Mouse (Mus musculus) midbrain, embryonic 11.5 days (tissue): ENCODE measurements around the gene Swsap1. TPM values are rescaled to one million over a fixed set of nuclear protein-coding genes. Genes with fewer than 3 reads are reported as not detected.
A peak's percentile ranks its signal among the peaks of the same experiment; 100 is the strongest.

ENCODE experiments used
- ATAC-seq: fragments of 200-750 bp; cut with Nextera tagmentation; 2 replicates; pipeline ENCODE4 v1.8.0; 2017; ENCODE audit warnings: moderate TSS enrichment, moderate library complexity; ENCODE audit not compliant: low FRiP score
- DNase-seq: peaks from one replicate; pipeline ENCODE4 v3.0.0; 2015; ENCODE audit warnings: low spot score; ENCODE audit errors: missing footprints
- H3K27ac ChIP-seq: fragments of 300-500 bp; sonication (generic); 2 replicates; pipeline ENCODE4 v1.5.1; 2014; ENCODE audit warnings: low read depth, low read length
- H3K27me3 ChIP-seq: fragments of 300-500 bp; sonication (generic); 2 replicates; pipeline ENCODE4 v1.6.1; 2014; ENCODE audit warnings: mild to moderate bottlenecking, low read length, moderate library complexity, mixed read lengths; ENCODE audit not compliant: control insufficient read depth, insufficient read depth
- H3K36me3 ChIP-seq: fragments of 300-500 bp; sonication (generic); 2 replicates; pipeline ENCODE4 v1.6.1; 2014; ENCODE audit warnings: mild to moderate bottlenecking, low read length, moderate library complexity, mixed read lengths; ENCODE audit not compliant: control insufficient read depth, insufficient read depth
- H3K4me1 ChIP-seq: fragments of 300-500 bp; sonication (generic); 2 replicates; pipeline ENCODE4 v1.6.1; 2014; ENCODE audit warnings: low read length; ENCODE audit not compliant: control insufficient read depth, insufficient read depth
- H3K4me2 ChIP-seq: fragments of 300-500 bp; sonication (generic); 2 replicates; pipeline ENCODE4 v1.6.1; 2014; ENCODE audit warnings: mild to moderate bottlenecking, moderate library complexity
- H3K4me3 ChIP-seq: fragments of 300-500 bp; sonication (generic); 2 replicates; pipeline ENCODE4 v1.5.1; 2014; ENCODE audit warnings: low read depth, low read length
- H3K9ac ChIP-seq: fragments of 300-500 bp; sonication (generic); 2 replicates; pipeline ENCODE4 v1.6.1; 2014; ENCODE audit warnings: low read length
- H3K9me3 ChIP-seq: fragments of 300-500 bp; sonication (generic); 2 replicates; pipeline ENCODE4 v1.6.1; 2016; ENCODE audit warnings: low read length; ENCODE audit not compliant: control insufficient read depth
- WGBS: fragments of 180-500 bp; shearing (Covaris S2); extraction: QIAGEN DNeasy Blood & Tissue Kit; methylation state at CpG from one replicate; pipeline ENCODE4 v1.1.7; 2014; 5-methylcytosine and 5-hydroxymethylcytosine counted together
- polyA plus RNA-seq: library from polyadenylated mRNA; unstranded; fragments of >200 nt; fragmentation: Nextera tagmentation; extraction: Ambion mirVana; gene quantifications from 2 replicates; pipeline ENCODE4 v1.2.1, GENCODE M21; 2014

The Swsap1 gene
- polyA plus RNA-seq: 20.3 and 22.3 TPM in 2 replicates

GRCm38 (mm10) chr9:21955570-21956281 lies at the start of gene Swsap1:
Gene Swsap1 (plus strand): TSS chr9:21955755.
- H3K9me3 ChIP-seq: no peaks in the 10 kb centered on the region
- peak; percentile 98 for ATAC-seq
- H3K27me3 ChIP-seq: peaks cover 12% of the 10 kb centered on the region
- under 1% methylated on average over 53 of the region's 54 CpGs for WGBS
- peak within 1 kb of the TSS; percentile 77 for H3K27ac ChIP-seq
- peak within 1 kb of the TSS; percentile 85 for H3K9ac ChIP-seq
- H3K36me3 ChIP-seq: no peaks in the 10 kb centered on the region
- peak within 1 kb of the TSS; percentile 65 for H3K4me2 ChIP-seq
- H3K4me1 ChIP-seq: peaks cover 14% of the 10 kb centered on the region
- DNase-seq: peak; percentile 100
- H3K4me3 ChIP-seq: peak within 1 kb of the TSS; percentile 73

GRCm38 (mm10) chr9:21908216-21908615 lies 47.3 kb upstream of the Swsap1 start:
- Histone ChIP-seq H3K4me1 (no peaks in the 10 kb centered on the region), H3K4me2 (no peak overlapping the region), H3K9ac (no peak overlapping the region), H3K27ac (no peak overlapping the region), H3K9me3 (no peaks in the 10 kb centered on the region), H3K36me3 (no peaks in the 10 kb centered on the region), H3K4me3 (no peak overlapping the region), H3K27me3 (no peaks in the 10 kb centered on the region)
- ATAC-seq (no peak), DNase-seq (peak; percentile 28)
- WGBS: 83% methylated on average over 11 of the region's 11 CpGs

- Histone ChIP-seq H3K36me3 (no peaks in the 10 kb centered on the region), H3K4me1 (no peaks in the 10 kb centered on the region), H3K4me3 (no peak overlapping the region), H3K4me2 (no peak overlapping the region), H3K9me3 (no peaks in the 10 kb centered on the region), H3K9ac (no peak overlapping the region), H3K27me3 (no peaks in the 10 kb centered on the region), H3K27ac (no peak overlapping the region)
- DNase-seq: peak; percentile 28
- no peak for ATAC-seq
- 78% methylated on average over 10 of the region's 10 CpGs for WGBS
These were observed 45.9 kb upstream of the Swsap1 start for GRCm38 (mm10) chr9:21909474-21910223.

- H3K36me3 ChIP-seq: no peaks in the 10 kb centered on the region
- peaks cover 6% of the 10 kb centered on the region; the same call in 1 of the 2 replicates for H3K4me1 ChIP-seq
- 68% methylated on average over 3 of the region's 3 CpGs for WGBS
- H3K4me2 ChIP-seq: peak overlapping the region; percentile 99
- no peak for ATAC-seq
- H3K27me3 ChIP-seq: peaks cover 5% of the 10 kb centered on the region
- H3K27ac ChIP-seq: no peak overlapping the region
- peak; percentile 33 for DNase-seq
- peak overlapping the region; percentile 64; the same call in 1 of the 2 replicates for H3K4me3 ChIP-seq
- no peak overlapping the region; the same call in 1 of the 2 replicates for H3K9ac ChIP-seq
- no peaks in the 10 kb centered on the region for H3K9me3 ChIP-seq
These were observed 38.6 kb upstream of the Swsap1 start for GRCm38 (mm10) chr9:21916851-21917492.

GRCm38 (mm10) chr9:21917493-21918034 lies 38.0 kb upstream of the Swsap1 start:
- Histone ChIP-seq H3K27me3 (peaks cover 5% of the 10 kb centered on the region), H3K9me3 (no peaks in the 10 kb centered on the region), H3K36me3 (no peaks in the 10 kb centered on the region), H3K4me2 (peak overlapping the region; percentile 99), H3K4me3 (peak overlapping the region; percentile 64), H3K9ac (peak overlapping the region; percentile 71), H3K27ac (no peak overlapping the region), H3K4me1 (peaks cover 6% of the 10 kb centered on the region; the same call in 1 of the 2 replicates)
- peak; percentile 90 for DNase-seq
- 3% methylated on average over 35 of the region's 35 CpGs for WGBS
- ATAC-seq: no peak

- Histone ChIP-seq H3K4me3 (peak within 1 kb of the TSS; percentile 64), H3K27me3 (peaks cover 5% of the 10 kb centered on the region), H3K9me3 (no peaks in the 10 kb centered on the region), H3K4me2 (peak within 1 kb of the TSS; percentile 99), H3K4me1 (peaks cover 6% of the 10 kb centered on the region; the same call in 1 of the 2 replicates), H3K9ac (peak within 1 kb of the TSS; percentile 71), H3K36me3 (no peaks in the 10 kb centered on the region), H3K27ac (no peak within 1 kb of the TSS)
- under 1% methylated on average over 35 of the region's 36 CpGs for WGBS
- peak; percentile 97 for ATAC-seq
- peak; percentile 99 for DNase-seq
These were observed 37.4 kb upstream of the Swsap1 start, which contains the start of gene Rab3d for GRCm38 (mm10) chr9:21918035-21918592. Gene Rab3d (minus strand): TSS chr9:21918192.

- H3K9ac ChIP-seq: no peak overlapping the region
- H3K27ac ChIP-seq: no peak overlapping the region
- peak; percentile 77 for DNase-seq
- H3K4me3 ChIP-seq: peak overlapping the region; percentile 64
- H3K36me3 ChIP-seq: no peaks in the 10 kb centered on the region
- peak overlapping the region; percentile 99 for H3K4me2 ChIP-seq
- no peaks in the 10 kb centered on the region for H3K9me3 ChIP-seq
- ATAC-seq: no peak
- H3K27me3 ChIP-seq: peaks cover 5% of the 10 kb centered on the region
- 18% methylated on average over 5 of the region's 5 CpGs for WGBS
- peaks cover 6% of the 10 kb centered on the region; the same call in 1 of the 2 replicates for H3K4me1 ChIP-seq
These were observed 36.7 kb upstream of the Swsap1 start for GRCm38 (mm10) chr9:21918692-21919384.

GRCm38 (mm10) chr9:21923036-21923435 lies 32.5 kb upstream of the Swsap1 start:
- WGBS: 93% methylated on average over 4 of the region's 4 CpGs
- no peak overlapping the region for H3K4me3 ChIP-seq

More at GRCm38 (mm10) chr9:21923036-21923435, 32.5 kb upstream of the Swsap1 start:
- H3K9me3 ChIP-seq: no peaks in the 10 kb centered on the region
- no peak for ATAC-seq
- H3K27ac ChIP-seq: no peak overlapping the region
- H3K36me3 ChIP-seq: no peaks in the 10 kb centered on the region
- H3K4me1 ChIP-seq: peaks cover 14% of the 10 kb centered on the region
- no peaks in the 10 kb centered on the region; the same call in none of the 2 replicates for H3K27me3 ChIP-seq
- no peak overlapping the region for H3K9ac ChIP-seq
- peak; percentile 80 for DNase-seq
- H3K4me2 ChIP-seq: no peak overlapping the region
